Mouse (Mus musculus): ENCODE data around the gene Naa16.
"Not testable (repeated sequence)": the region's sequence is repeated elsewhere in the genome, so short reads cannot be mapped to it uniquely, and the experiment has no call there.

Naa16 gene

DNA sequence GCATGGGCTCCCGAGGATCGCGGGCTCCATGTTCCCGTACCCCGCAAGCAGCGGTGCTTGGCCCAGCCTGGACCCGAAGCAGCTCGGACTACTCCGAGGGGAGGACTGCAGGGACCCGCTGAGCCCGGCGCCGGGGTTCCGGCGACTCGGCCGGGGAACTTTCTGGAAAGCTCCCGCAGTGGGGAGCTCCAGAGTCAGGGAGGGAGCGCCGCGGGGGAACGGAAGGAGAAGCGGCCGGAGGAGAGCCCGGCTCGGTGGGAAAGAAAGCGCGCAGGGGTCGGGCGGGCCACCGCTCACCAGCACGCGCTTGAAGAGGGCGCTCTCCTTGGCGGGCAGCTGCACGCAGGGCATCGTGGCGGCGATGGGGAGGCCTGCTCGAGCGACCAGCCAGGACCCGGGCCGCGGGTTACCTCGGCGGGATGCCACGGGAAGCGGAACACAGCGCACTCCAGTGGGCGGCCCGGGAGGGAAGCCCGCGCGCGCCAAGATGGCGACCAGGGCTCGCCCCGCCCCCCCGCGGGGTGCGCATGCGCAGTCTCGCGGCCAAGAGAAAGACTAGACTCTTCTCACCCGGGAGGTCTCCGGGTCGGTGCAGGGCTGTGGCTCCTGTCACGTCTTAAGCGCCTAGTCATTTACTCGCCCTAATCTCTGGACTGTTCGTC lies at the start of gene Naa16:
TSS of gene Naa16 (minus strand) at position 514 of the 662 bp plus-strand sequence.
- DNase-seq (ENCODE audit: low read depth, low spot score), result peak; percentile 96

DNA sequence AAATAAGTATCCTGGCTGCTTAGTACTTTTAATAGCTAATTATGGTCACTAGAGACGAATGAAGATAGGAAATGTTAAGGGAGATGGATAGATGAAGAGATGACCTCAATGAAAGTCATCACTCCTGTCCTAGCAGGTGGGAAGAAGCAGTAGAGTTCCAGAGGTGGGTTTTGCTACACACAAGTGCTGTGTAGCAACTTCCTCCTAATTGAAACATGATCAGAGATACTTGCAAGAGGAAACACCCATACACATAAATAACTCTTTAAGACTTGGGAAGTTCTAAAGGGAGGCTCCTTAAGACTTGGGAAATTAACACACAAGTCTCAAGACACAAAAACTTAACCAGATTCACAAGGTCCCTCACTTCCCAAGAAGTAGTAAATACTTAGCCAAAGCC lies 43.5 kb upstream of the Naa16 start:
- DNase-seq (ENCODE audit: low read depth, low spot score), result no peak

DNA sequence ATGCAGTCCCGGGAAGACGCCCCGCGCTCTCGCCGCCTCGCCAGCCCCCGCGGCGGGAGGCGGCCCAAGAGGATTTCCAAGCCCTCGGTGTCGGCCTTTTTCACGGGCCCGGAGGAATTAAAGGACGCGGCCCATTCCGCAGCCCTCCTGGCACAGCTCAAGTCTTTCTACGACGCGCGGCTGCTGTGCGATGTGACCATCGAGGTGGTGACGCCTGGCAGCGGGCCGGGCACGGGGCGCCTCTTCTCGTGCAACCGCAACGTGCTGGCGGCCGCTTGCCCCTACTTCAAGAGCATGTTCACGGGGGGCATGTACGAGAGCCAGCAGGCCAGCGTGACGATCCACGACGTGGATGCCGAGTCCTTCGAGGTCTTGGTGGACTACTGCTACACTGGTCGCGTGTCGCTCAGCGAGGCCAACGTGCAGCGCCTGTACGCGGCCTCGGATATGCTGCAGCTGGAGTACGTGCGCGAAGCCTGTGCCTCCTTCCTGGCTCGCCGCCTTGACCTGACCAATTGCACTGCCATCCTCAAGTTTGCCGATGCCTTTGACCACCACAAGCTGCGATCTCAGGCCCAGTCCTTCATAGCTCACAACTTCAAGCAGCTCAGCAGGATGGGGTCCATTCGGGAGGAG lies 36.3 kb upstream of the Naa16 start:
- not testable (repeated sequence) for DNase-seq (ENCODE audit: low read depth, low spot score)

DNA sequence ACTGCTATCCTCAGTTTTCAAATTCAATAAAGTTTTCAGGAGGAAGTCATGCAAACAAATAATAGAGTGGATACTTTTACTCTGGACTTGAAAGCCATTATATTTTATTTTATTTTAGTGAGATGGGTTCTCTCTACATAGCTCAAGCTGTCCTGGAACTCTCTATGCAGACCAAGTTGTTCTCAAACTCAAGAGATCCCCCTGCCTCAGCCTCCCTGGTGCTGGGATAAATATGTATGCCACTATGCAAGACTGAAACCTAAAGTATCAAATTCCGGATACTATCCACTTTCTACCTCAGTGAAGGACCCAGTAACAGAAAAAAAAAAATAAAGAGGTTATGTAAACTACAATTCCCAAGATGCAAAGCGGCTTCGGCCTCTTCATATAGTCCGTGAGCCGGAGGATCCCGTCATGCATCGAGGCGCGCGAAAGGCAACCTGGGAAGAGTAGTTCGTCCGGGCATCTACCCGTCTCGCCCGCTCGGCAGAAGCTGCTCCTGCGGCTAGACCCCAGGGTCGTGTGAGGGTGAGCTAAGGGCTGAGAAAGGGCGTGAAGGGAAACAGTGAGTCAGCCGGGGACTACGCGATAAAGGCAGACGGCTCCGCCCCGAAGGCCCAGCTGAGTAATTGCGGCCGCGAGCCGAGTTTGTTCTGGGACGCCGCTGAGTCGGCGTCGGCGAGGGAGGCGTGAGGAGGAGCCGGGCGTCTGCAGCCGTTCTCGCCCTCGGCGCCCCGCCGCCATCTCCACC lies 35.6 kb upstream of the Naa16 start, which contains the start of gene Kbtbd7:
TSS of gene Kbtbd7 (plus strand) at position 533 of the 751 bp plus-strand sequence.
- peak; percentile 96 for DNase-seq (ENCODE audit: low read depth, low spot score)

- DNase-seq (ENCODE audit: low read depth, low spot score), result no peak
These were observed 29.6 kb upstream of the Naa16 start for GRCm38 (mm10) chr14:79420083-79420685.

- no peak for DNase-seq (ENCODE audit: low read depth, low spot score)
These were observed 22.5 kb upstream of the Naa16 start for GRCm38 (mm10) chr14:79413121-79413520.

GRCm38 (mm10) chr14:79410662-79411061 lies 20.1 kb upstream of the Naa16 start:
- no peak for DNase-seq (ENCODE audit: low read depth, low spot score)

- no peak for DNase-seq (ENCODE audit: low read depth, low spot score)
These were observed 18.8 kb upstream of the Naa16 start for GRCm38 (mm10) chr14:79409278-79409830.

DNA sequence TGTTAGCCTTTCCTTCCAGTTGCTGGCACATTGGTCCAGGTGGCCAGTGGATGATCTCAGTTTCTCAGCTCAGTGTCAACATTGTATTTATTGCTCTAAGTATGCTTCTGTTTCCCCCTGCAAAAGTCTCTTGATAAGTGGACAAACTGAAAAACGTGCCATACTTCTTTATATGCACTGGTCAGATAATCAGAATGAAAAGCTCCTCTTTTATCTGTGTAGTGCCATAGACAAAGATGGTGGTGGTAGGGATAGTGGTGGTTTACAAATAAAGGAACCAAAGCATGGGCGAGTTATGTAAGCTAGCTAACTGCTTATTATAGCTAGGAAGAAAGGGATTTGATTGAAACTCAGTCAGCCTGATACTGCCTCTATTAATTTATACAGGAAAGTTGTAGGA lies 17.1 kb upstream of the Naa16 start:
- no peak for DNase-seq (ENCODE audit: low read depth, low spot score)

- peak; percentile 84 for DNase-seq (ENCODE audit: low read depth, low spot score)
These were observed 6.9 kb upstream of the Naa16 start, which contains the start of gene Mtrf1 for GRCm38 (mm10) chr14:79397321-79398122. Mtrf1 (plus strand) TSS chr14:79397772.

DNA sequence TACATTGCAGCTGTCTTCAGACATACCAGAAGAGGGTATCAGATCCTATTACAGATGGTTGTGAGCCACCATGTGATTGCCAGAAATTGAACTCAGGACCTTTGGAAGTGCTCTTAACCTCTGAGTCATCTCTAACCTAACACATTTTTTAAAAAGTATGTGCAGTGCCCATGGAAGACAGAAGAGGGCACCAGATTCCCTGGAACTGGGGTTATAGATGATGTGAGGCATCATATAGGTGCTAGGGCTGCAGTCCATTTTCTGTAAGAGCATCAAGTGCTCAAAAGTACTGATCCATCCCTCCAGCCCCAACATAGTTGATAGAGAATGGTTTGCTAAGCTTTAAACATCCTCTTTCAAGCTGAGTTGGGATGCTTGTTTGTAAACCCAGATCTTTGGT lies 4.0 kb upstream of the Naa16 start:
- peak; percentile 66 for DNase-seq (ENCODE audit: low read depth, low spot score)

- no peak for DNase-seq (ENCODE audit: low read depth, low spot score)
These were observed 2.7 kb upstream of the Naa16 start for GRCm38 (mm10) chr14:79393289-79393688.

GRCm38 (mm10) chr14:79389438-79390264 lies 927 bp downstream of the Naa16 start:
- no peak for DNase-seq (ENCODE audit: low read depth, low spot score)

GRCm38 (mm10) chr14:79388304-79388703 lies 2.3 kb downstream of the Naa16 start:
- no peak for DNase-seq (ENCODE audit: low read depth, low spot score)

DNA sequence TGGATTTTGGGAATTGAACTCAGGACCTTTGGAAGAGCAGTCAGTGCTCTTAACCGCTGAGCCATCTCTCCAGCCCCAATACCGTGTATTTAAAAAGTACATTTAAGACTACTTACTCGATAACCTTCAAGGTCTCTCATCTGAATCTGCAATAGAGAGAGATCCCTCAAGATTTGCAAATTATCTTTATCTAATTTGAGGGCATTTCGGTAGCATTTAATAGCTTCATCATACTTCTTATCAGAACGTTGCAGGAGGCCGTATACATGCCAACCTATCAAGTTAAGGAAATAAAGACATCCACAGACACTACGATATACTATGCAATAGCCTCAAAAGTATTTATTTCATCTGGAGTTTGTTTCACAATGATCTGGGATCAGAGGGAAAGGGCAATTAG lies 7.5 kb downstream of the Naa16 start:
- DNase-seq (ENCODE audit: low read depth, low spot score), result no peak

GRCm38 (mm10) chr14:79377041-79377440 lies 13.5 kb downstream of the Naa16 start:
- no peak for DNase-seq (ENCODE audit: low read depth, low spot score)

- no peak for DNase-seq (ENCODE audit: low read depth, low spot score)
These were observed 32.5 kb downstream of the Naa16 start for GRCm38 (mm10) chr14:79358055-79358454.

GRCm38 (mm10) chr14:79346384-79346783 lies 44.2 kb downstream of the Naa16 start:
- no peak for DNase-seq (ENCODE audit: low read depth, low spot score)

DNA sequence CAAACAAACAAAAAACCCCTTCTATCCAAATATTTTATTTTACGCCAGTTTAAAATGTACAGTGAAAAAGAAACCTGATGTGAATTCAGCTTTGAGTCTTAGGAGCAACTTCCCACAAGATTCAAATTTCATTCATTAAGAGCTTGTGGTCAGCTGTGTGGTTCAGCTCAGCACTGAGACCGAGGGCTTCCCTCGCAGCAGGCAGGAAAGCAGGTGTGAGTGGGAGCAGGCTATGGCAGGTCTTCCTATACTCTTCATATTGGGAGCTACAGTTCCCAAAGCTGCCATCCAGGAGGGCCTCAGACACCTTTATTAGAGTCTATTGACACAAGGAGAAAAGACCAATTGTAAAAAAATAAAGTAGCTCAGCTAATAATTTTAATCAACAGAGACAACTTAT lies 55.0 kb downstream of the Naa16 start:
- DNase-seq (ENCODE audit: low read depth, low spot score), result no peak

DNA sequence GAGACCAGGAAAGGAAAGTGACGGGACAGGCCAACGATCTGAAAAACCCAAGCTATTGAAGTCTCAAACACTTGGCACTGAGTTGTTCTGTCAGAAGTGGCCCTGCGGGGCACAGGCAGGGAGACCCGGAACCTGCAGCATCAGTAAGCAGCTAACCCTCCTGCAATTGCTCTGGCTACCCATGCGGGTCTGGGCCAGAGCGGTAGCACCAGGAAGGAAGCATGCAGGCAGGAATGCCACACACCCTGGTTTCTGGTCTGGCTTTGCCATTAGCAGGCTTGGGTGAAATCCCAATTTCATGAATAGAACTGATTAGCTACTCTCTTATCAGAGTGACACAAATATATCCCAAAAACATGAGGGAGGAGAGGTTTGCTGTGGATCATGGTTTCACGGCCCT lies 58.6 kb downstream of the Naa16 start:
- DNase-seq (ENCODE audit: low read depth, low spot score), result no peak

All from ES-CJ7 (cell line).